Mouse (Mus musculus) olfactory bulb, adult 2 months (tissue): Measurements from ENCODE around the gene Acap1. TPM values are rescaled to one million over a fixed set of nuclear protein-coding genes. Genes with fewer than 3 reads are reported as not detected.

Source experiments
- H3K27ac ChIP-seq: fragments of 200-500 bp; 2 replicates; pipeline ENCODE4 v1.5.1; 2012; ENCODE audit warnings: low read depth, low read length; ENCODE audit not compliant: insufficient read depth
- H3K4me1 ChIP-seq: fragments of 200-500 bp; 2 replicates; pipeline ENCODE4 v1.6.1; 2012; ENCODE audit warnings: low read length; ENCODE audit not compliant: control insufficient read depth, insufficient read depth
- H3K4me3 ChIP-seq: fragments of 200-500 bp; 2 replicates; pipeline ENCODE4 v1.5.1; 2012; ENCODE audit warnings: mild to moderate bottlenecking, low read depth, low read length, moderate library complexity; ENCODE audit not compliant: insufficient read depth
- CTCF ChIP-seq: fragments of 200-500 bp; IDR thresholded peaks from 2 replicates; pipeline ENCODE4 v1.5.1; 2012; ENCODE audit warnings: low read depth, mild to moderate bottlenecking, low read length, moderate library complexity; ENCODE audit not compliant: insufficient read depth
- POLR2A ChIP-seq: fragments of 200-500 bp; IDR thresholded peaks from 2 replicates; pipeline ENCODE4 v1.6.1; 2012; ENCODE audit warnings: mild to moderate bottlenecking, low read depth, low read length, moderate library complexity; ENCODE audit not compliant: insufficient read depth
- WGBS: fragments of 180-500 bp; shearing (Covaris S2); methylation state at CpG from one replicate; pipeline ENCODE4 v1.1.7; 2018; 5-methylcytosine and 5-hydroxymethylcytosine counted together
- polyA plus RNA-seq: library from polyadenylated mRNA; stranded (reverse); fragments of >200 nt; gene quantifications from 2 replicates; pipeline ENCODE4 v1.2.4, GENCODE M21; 2012; ENCODE audit warnings: low replicate concordance; ENCODE audit not compliant: missing spikeins, insufficient read depth, insufficient read length

The Acap1 gene
- polyA plus RNA-seq, 1 experiment = 120 TPM

- peaks cover 18% of the 10 kb centered on the region for H3K4me1 ChIP-seq
- WGBS = 58% methylated on average over 21 of the region's 21 CpGs
- no peak for TF ChIP-seq POLR2A
- TF ChIP-seq CTCF = no peak
- no peak overlapping the region for H3K27ac ChIP-seq
- peak overlapping the region; percentile 48; the same call in 1 of the 2 replicates for H3K4me3 ChIP-seq
Observed at GRCm38 (mm10) chr11:69881787-69882670, 13.3 kb downstream of the Acap1 start.

- under 1% methylated on average over 46 of the region's 46 CpGs for WGBS
- TF ChIP-seq CTCF (no peak), POLR2A (no peak)
- H3K4me3 ChIP-seq = peak within 1 kb of the TSS; percentile 48
- H3K27ac ChIP-seq = peak within 1 kb of the TSS; percentile 17; the same call in 1 of the 2 replicates
- peaks cover 22% of the 10 kb centered on the region for H3K4me1 ChIP-seq
Observed at GRCm38 (mm10) chr11:69880853-69881603, 14.3 kb downstream of the Acap1 start, which contains the start of gene Kctd11. Kctd11 (minus strand) TSS chr11:69881406.

DNA sequence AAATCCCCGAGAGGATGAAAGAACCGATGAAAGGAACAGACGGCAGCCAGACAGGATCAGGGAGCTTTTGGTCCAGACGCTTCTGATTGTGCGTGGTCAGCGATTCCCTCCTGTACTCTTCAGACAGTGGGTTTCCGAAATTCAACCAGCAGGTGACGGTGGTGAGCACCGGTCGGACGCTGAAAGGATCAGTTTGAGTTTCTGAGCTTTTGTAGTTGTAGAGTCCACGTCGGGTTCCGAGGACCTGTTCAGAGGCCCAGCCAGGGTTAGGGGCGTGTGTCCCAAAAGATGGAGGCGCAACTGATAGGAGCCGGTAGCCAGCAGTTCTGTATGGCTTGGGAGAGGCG lies 14.9 kb downstream of the Acap1 start:
- TF ChIP-seq CTCF = no peak; the same call in 1 of the 2 replicates
- TF ChIP-seq POLR2A = no peak
- WGBS = 1% methylated on average over 18 of the region's 18 CpGs
- peak overlapping the region; percentile 17; the same call in 1 of the 2 replicates for H3K27ac ChIP-seq
- H3K4me3 ChIP-seq = peak overlapping the region; percentile 48
- peaks cover 22% of the 10 kb centered on the region for H3K4me1 ChIP-seq

DNA sequence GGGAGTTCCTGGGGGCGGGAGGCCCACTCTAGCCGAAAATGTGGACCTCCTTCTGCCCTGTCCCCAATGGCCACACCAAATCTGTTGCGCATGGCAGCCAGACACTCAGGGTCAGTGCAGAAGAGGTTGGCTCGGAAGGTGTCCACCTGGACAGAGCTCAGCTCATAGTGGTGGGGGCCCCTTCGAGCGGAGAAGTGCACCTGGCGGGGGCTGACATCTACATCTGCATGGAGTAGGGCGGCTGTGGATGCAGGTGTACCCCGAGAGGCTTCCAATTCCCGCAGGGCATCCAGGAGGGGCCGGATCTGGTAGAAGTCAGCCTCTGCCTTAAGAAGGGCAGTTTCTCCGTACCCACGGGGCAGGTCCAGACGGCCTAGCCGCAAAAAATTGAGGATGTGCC lies 15.6 kb downstream of the Acap1 start:
- Histone ChIP-seq H3K4me3 (no peak overlapping the region), H3K4me1 (peaks cover 22% of the 10 kb centered on the region), H3K27ac (no peak overlapping the region)
- TF ChIP-seq POLR2A (no peak), CTCF (no peak)
- 70% methylated on average over 15 of the region's 15 CpGs for WGBS

DNA sequence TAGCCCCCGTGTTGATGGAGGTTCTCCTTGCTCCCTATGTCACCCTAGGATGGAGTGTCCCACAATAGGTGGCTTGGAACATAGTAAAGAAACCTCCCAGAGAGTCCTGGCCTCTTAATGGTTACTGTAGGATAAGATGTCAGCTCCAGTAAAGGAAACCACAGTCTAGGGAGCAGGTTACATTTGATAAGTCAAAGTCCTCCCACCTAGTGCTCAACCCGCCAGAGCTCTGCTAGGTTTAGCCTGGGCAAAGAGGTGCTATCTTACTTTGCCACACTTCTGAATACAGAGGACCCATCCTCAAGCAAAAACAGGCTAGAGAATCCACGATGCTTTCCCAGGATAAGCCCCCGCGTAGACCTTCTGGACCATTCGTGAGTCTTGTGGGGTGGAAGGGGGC lies 16.4 kb downstream of the Acap1 start:
- 93% methylated on average over 6 of the region's 6 CpGs for WGBS
- Histone ChIP-seq H3K4me3 (no peak overlapping the region), H3K4me1 (peaks cover 22% of the 10 kb centered on the region), H3K27ac (no peak overlapping the region)
- TF ChIP-seq CTCF (no peak), POLR2A (no peak)

GRCm38 (mm10) chr11:69878399-69878798 lies 16.9 kb downstream of the Acap1 start:
- no peak for TF ChIP-seq POLR2A
- TF ChIP-seq CTCF = no peak
- Histone ChIP-seq H3K4me3 (no peak overlapping the region), H3K4me1 (peaks cover 22% of the 10 kb centered on the region), H3K27ac (no peak overlapping the region)
- WGBS = 65% methylated on average over 3 of the region's 3 CpGs

DNA sequence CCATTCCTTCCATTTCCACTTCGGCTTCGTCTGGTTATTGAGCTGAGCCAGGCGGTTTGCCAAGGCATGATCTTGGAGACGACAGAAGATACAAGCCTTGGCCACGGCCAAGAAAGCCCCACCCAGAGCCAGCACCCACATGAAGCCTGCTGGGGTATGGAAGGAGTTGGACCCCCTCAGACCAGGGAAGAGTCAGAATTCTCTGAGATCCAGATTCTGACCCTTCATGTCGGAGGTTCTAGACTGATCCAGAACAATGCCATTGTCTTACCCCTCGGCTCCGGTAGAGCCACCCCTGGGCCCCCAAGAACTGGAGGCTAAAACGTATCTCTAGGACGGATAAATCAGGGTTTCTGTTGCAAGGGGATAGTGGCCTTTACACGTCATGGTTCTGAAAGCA lies 17.5 kb downstream of the Acap1 start, which contains the start of gene Tmem95:
Tmem95 (minus strand) TSS at position 141 of the 400 bp plus-strand sequence.
- 80% methylated on average over 11 of the region's 11 CpGs for WGBS
- no peak for TF ChIP-seq POLR2A
- no peak for TF ChIP-seq CTCF
- H3K4me1 ChIP-seq = peaks cover 22% of the 10 kb centered on the region
- no peak within 1 kb of the TSS for H3K4me3 ChIP-seq
- H3K27ac ChIP-seq = no peak within 1 kb of the TSS

GRCm38 (mm10) chr11:69876867-69877266 lies 18.5 kb downstream of the Acap1 start:
- Histone ChIP-seq H3K27ac (no peak overlapping the region), H3K4me3 (no peak overlapping the region), H3K4me1 (peaks cover 22% of the 10 kb centered on the region)
- TF ChIP-seq POLR2A (no peak), CTCF (peak; percentile 76)
- WGBS = 1% methylated on average over 12 of the region's 12 CpGs

DNA sequence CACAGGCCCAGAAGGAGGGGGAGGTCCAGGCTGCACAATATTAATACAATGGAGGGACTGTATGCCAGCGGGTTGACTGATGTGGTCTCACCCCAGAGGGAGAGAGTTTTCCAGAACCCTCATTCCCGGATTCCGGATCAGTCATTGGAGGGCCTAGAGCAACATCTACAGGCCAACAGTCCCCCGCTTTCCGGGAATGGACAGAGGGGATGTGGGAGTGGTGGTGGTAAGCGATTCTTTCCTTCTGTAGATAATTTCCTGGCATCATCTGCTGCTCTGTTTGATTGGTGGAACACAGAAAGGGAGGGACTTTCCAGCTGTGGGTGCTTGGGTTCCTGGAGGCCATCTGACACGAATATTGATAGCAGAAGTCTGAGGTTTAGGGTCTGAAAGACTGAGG lies 19.2 kb downstream of the Acap1 start:
- Histone ChIP-seq H3K4me3 (no peak overlapping the region), H3K4me1 (peaks cover 18% of the 10 kb centered on the region), H3K27ac (no peak overlapping the region)
- TF ChIP-seq CTCF = no peak
- no peak for TF ChIP-seq POLR2A
- 58% methylated on average over 7 of the region's 7 CpGs for WGBS

DNA sequence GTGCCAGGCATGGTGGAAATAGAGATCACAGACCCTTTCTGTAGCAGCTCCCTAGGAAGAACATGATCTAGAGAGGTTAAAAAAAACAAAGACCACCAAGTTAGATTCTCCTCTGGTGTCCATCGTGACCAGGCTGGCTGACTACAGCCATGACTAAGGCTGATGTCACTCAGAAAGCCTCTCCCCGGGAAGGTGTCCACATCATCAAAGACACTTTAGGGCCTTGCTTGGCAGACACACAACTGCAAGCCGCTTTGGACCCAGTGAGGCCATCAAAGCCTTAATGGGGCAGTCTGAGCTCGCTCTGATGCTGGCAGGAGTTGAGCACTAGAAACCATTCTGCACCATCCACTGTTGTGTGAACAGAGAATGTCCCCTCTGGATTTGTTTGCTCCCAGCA lies 22.9 kb downstream of the Acap1 start:
- no peak for TF ChIP-seq CTCF
- no peak for TF ChIP-seq POLR2A
- 66% methylated on average over 4 of the region's 4 CpGs for WGBS
- Histone ChIP-seq H3K27ac (no peak overlapping the region), H3K4me3 (no peak overlapping the region), H3K4me1 (peaks cover 5% of the 10 kb centered on the region; the same call in 1 of the 2 replicates)
